Mouse (Mus musculus): ENCODE measurements around the gene Plekhm3. TPM values are rescaled to one million over a fixed set of nuclear protein-coding genes. Genes with fewer than 3 reads are reported as not detected.

The Plekhm3 gene
- polyA plus RNA-seq, 1 experiment: 2.3 TPM

- no peaks in the 10 kb centered on the region for H3K79me3 ChIP-seq (ENCODE audit: low read depth)
- no peaks in the 10 kb centered on the region for H3K36me3 ChIP-seq (ENCODE audit: control insufficient read depth, insufficient read depth)
- H3K27me3 ChIP-seq (ENCODE audit: control insufficient read depth, insufficient read depth, insufficient read length): no peaks in the 10 kb centered on the region
- H3K4me3 ChIP-seq (ENCODE audit: insufficient read depth, poor library complexity, severe bottlenecking): no peak overlapping the region
- TF ChIP-seq MYOD1 (IDR thresholded peaks at IDR 0.05; ENCODE audit: control insufficient read depth, insufficient read length, low read depth): peak; percentile 10
- no peak for TF ChIP-seq FOSL1 (IDR thresholded peaks at IDR 0.05; ENCODE audit: insufficient read depth, low read length, poor library complexity, severe bottlenecking)
- H3K79me2 ChIP-seq (ENCODE audit: control insufficient read depth, insufficient read depth): no peaks in the 10 kb centered on the region
- no peak overlapping the region for H3ac ChIP-seq (ENCODE audit: control insufficient read depth, insufficient read length, low read depth)
Observed at GRCm38 (mm10) chr1:64807766-64808165, 148.9 kb downstream of the Plekhm3 start.

- H3K79me3 ChIP-seq (ENCODE audit: low read depth): no peaks in the 10 kb centered on the region
- H3K4me3 ChIP-seq (ENCODE audit: insufficient read depth, poor library complexity, severe bottlenecking): no peak overlapping the region
- H3K27me3 ChIP-seq (ENCODE audit: control insufficient read depth, insufficient read depth, insufficient read length): no peaks in the 10 kb centered on the region
- H3K79me2 ChIP-seq (ENCODE audit: control insufficient read depth, insufficient read depth): no peaks in the 10 kb centered on the region
- no peak overlapping the region for H3ac ChIP-seq (ENCODE audit: control insufficient read depth, insufficient read length, low read depth)
- no peak for TF ChIP-seq CTCF (IDR thresholded peaks at IDR 0.05; ENCODE audit: control insufficient read depth, insufficient read depth, insufficient read length)
- peak; percentile 50 for TF ChIP-seq MYOD1 (IDR thresholded peaks at IDR 0.05; ENCODE audit: control insufficient read depth, insufficient read length, low read depth)
- no peaks in the 10 kb centered on the region for H3K36me3 ChIP-seq (ENCODE audit: control insufficient read depth, insufficient read depth)
Observed at GRCm38 (mm10) chr1:64805217-64805616, 151.4 kb downstream of the Plekhm3 start.

- no peak for TF ChIP-seq USF1 (IDR thresholded peaks at IDR 0.05; ENCODE audit: low read depth)
- TF ChIP-seq MYOG (IDR thresholded peaks at IDR 0.05; ENCODE audit: control insufficient read depth, extremely low read depth, insufficient read length): no peak
- no peak for TF ChIP-seq CTCF (IDR thresholded peaks at IDR 0.05; ENCODE audit: control insufficient read depth, insufficient read depth, insufficient read length)
- TF ChIP-seq FOSL1 (IDR thresholded peaks at IDR 0.05; ENCODE audit: insufficient read depth, low read length, poor library complexity, severe bottlenecking): no peak
- no peak for TF ChIP-seq MAX (IDR thresholded peaks at IDR 0.05)
- TF ChIP-seq CEBPB (IDR thresholded peaks at IDR 0.05; ENCODE audit: low read depth): no peak
- no peak for TF ChIP-seq MYOD1 (IDR thresholded peaks at IDR 0.05; ENCODE audit: control insufficient read depth, insufficient read length, low read depth)
- Histone ChIP-seq H3K4me3 (ENCODE audit: insufficient read depth, poor library complexity, severe bottlenecking) (no peak overlapping the region), H3K27me3 (ENCODE audit: control insufficient read depth, insufficient read depth, insufficient read length) (no peaks in the 10 kb centered on the region), H3K79me3 (ENCODE audit: low read depth) (no peaks in the 10 kb centered on the region), H3ac (ENCODE audit: control insufficient read depth, insufficient read length, low read depth) (no peak overlapping the region), H3K79me2 (ENCODE audit: control insufficient read depth, insufficient read depth) (no peaks in the 10 kb centered on the region), H3K36me3 (ENCODE audit: control insufficient read depth, insufficient read depth) (no peaks in the 10 kb centered on the region)
Observed at GRCm38 (mm10) chr1:64802631-64803030, 154.0 kb downstream of the Plekhm3 start.

- Histone ChIP-seq H3K79me3 (ENCODE audit: low read depth) (no peaks in the 10 kb centered on the region), H3K36me3 (ENCODE audit: control insufficient read depth, insufficient read depth) (no peaks in the 10 kb centered on the region), H3K27me3 (ENCODE audit: control insufficient read depth, insufficient read depth, insufficient read length) (no peaks in the 10 kb centered on the region), H3K4me3 (ENCODE audit: insufficient read depth, poor library complexity, severe bottlenecking) (no peak overlapping the region), H3ac (ENCODE audit: control insufficient read depth, insufficient read length, low read depth) (no peak overlapping the region), H3K79me2 (ENCODE audit: control insufficient read depth, insufficient read depth) (no peaks in the 10 kb centered on the region)
- no peak for TF ChIP-seq CTCF (IDR thresholded peaks at IDR 0.05; ENCODE audit: control insufficient read depth, insufficient read depth, insufficient read length)
Observed at GRCm38 (mm10) chr1:64797621-64798020, 159.0 kb downstream of the Plekhm3 start.

GRCm38 (mm10) chr1:64796867-64797582 lies 159.6 kb downstream of the Plekhm3 start:
- Histone ChIP-seq H3K4me3 (ENCODE audit: insufficient read depth, poor library complexity, severe bottlenecking) (no peak overlapping the region), H3K27me3 (ENCODE audit: control insufficient read depth, insufficient read depth, insufficient read length) (no peaks in the 10 kb centered on the region), H3K79me2 (ENCODE audit: control insufficient read depth, insufficient read depth) (no peaks in the 10 kb centered on the region), H3K79me3 (ENCODE audit: low read depth) (no peaks in the 10 kb centered on the region), H3K36me3 (ENCODE audit: control insufficient read depth, insufficient read depth) (no peaks in the 10 kb centered on the region), H3ac (ENCODE audit: control insufficient read depth, insufficient read length, low read depth) (no peak overlapping the region)
- TF ChIP-seq FOSL1 (IDR thresholded peaks at IDR 0.05; ENCODE audit: insufficient read depth, low read length, poor library complexity, severe bottlenecking): peak; percentile 6
- TF ChIP-seq MYOG (IDR thresholded peaks at IDR 0.05; ENCODE audit: control insufficient read depth, extremely low read depth, insufficient read length): no peak
- TF ChIP-seq USF1 (IDR thresholded peaks at IDR 0.05; ENCODE audit: low read depth): no peak
- peak; percentile 4 for TF ChIP-seq MAX (IDR thresholded peaks at IDR 0.05)
- TF ChIP-seq CEBPB (IDR thresholded peaks at IDR 0.05; ENCODE audit: low read depth): no peak

- no peaks in the 10 kb centered on the region for H3K79me3 ChIP-seq (ENCODE audit: low read depth)
- no peaks in the 10 kb centered on the region for H3K27me3 ChIP-seq (ENCODE audit: control insufficient read depth, insufficient read depth, insufficient read length)
- no peaks in the 10 kb centered on the region for H3K36me3 ChIP-seq (ENCODE audit: control insufficient read depth, insufficient read depth)
- H3K79me2 ChIP-seq (ENCODE audit: control insufficient read depth, insufficient read depth): no peaks in the 10 kb centered on the region
- TF ChIP-seq MYOG (IDR thresholded peaks at IDR 0.05; ENCODE audit: control insufficient read depth, extremely low read depth, insufficient read length): no peak
- TF ChIP-seq MYOD1 (IDR thresholded peaks at IDR 0.05; ENCODE audit: control insufficient read depth, insufficient read length, low read depth): no peak
- no peak for TF ChIP-seq CTCF (IDR thresholded peaks at IDR 0.05; ENCODE audit: control insufficient read depth, insufficient read depth, insufficient read length)
- no peak for TF ChIP-seq MAX (IDR thresholded peaks at IDR 0.05)
- TF ChIP-seq USF1 (IDR thresholded peaks at IDR 0.05; ENCODE audit: low read depth): no peak
- TF ChIP-seq FOSL1 (IDR thresholded peaks at IDR 0.05; ENCODE audit: insufficient read depth, low read length, poor library complexity, severe bottlenecking): no peak
- TF ChIP-seq CEBPB (IDR thresholded peaks at IDR 0.05; ENCODE audit: low read depth): no peak
- H3ac ChIP-seq (ENCODE audit: control insufficient read depth, insufficient read length, low read depth): no peak overlapping the region
- H3K4me3 ChIP-seq (ENCODE audit: insufficient read depth, poor library complexity, severe bottlenecking): no peak overlapping the region
Observed at GRCm38 (mm10) chr1:64795284-64796040, 161.2 kb downstream of the Plekhm3 start.

All from C2C12 (cell line).